Mouse (Mus musculus): ENCODE results near the gene Ppp1ca. TPM values are rescaled to one million over a fixed set of nuclear protein-coding genes. Genes with fewer than 3 reads are reported as not detected.

Gene Ppp1ca
- total and polyA plus RNA-seq, 3 experiments = 389 to 635 (median 502) TPM

GRCm38 (mm10) chr19:4144550-4145498 is 47.0 kb upstream of the Ppp1ca start:
- Histone ChIP-seq H3K9ac (ENCODE audit: insufficient read depth, low read depth) (0 out of 2 replicates have a peak overlapping the region, but pooled peaks have one; percentile 10), H3K9me3 (replicated peaks; ENCODE audit: low read length) (peaks cover 5% of the 10 kb centered on the region), H3K4me2 (ENCODE audit: insufficient read depth, low read depth, poor library complexity, severe bottlenecking) (no peak overlapping the region), H3K27me3 (replicated peaks) (no peaks in the 10 kb centered on the region), H3K4me1 (ENCODE audit: control insufficient read depth in 1 of 2, insufficient read depth in 2 of 2) (peaks cover 41 to 78% of the 10 kb centered on the region in 2 experiments), H3K79me2 (replicated peaks; ENCODE audit: control insufficient read depth, extremely low read depth, insufficient read depth, poor library complexity, severe bottlenecking) (peaks cover 15% of the 10 kb centered on the region), H3K27ac (ENCODE audit: insufficient read depth, low read depth) (peak overlapping the region; percentile 90), H3K4me3 (replicated peaks in 1 of 3; ENCODE audit: low read depth in 2 of 3, low read length in 2 of 3, poor library complexity in 1 of 3) (no peak overlapping the region), H3K36me3 (replicated peaks in 1 of 2; ENCODE audit: control insufficient read depth in 1 of 2, insufficient read depth in 1 of 2, low read length in 1 of 2) (peaks cover 0 to 28% of the 10 kb centered on the region in 2 experiments)
- dilution Hi-C loops (cut with MboI; ENCODE audit: extremely low pct_ligation_motif_present, extremely low pct_unique_long_range_greater_than_20kb, low sequenced_read_pairs) = no loop called here
- in situ Hi-C loops (cut with MboI; ENCODE audit: low pct_ligation_motif_present, low pct_unique_long_range_greater_than_20kb, low sequenced_read_pairs) = no loop called here
- DNase-seq (ENCODE audit: extremely low read depth) = peak; percentile 84
- no peak for TF ChIP-seq PAX5 (IDR thresholded peaks at IDR 0.05; ENCODE audit: low read length)
- TF ChIP-seq CHD1 (IDR thresholded peaks at IDR 0.05; ENCODE audit: low read depth, low read length) = 0 out of 2 replicates have a peak, but pooled peaks have one; percentile 23
- no peak for TF ChIP-seq RAD21 (IDR thresholded peaks at IDR 0.05; ENCODE audit: low read depth, low read length)
- no peak for TF ChIP-seq ZMIZ1 (IDR thresholded peaks at IDR 0.05; ENCODE audit: low read depth, low read length)
- no peak for TF ChIP-seq RCOR1 (conservative IDR thresholded peaks at IDR 0.05; ENCODE audit: low read depth, low read length)
- peak in 1 of 2 experiments; percentile 8; a peak in 1 of 4 replicates for TF ChIP-seq CTCF (conservative IDR thresholded peaks at IDR 0.05 in 1 of 2, IDR thresholded peaks at IDR 0.05 in 1 of 2; ENCODE audit: low read depth in 2 of 2, low read length in 2 of 2)
- TF ChIP-seq POLR2AphosphoS2 (IDR thresholded peaks at IDR 0.05; ENCODE audit: low read depth, low read length) = no peak
- 0 out of 2 replicates have a peak, but pooled peaks have one; percentile 29 for TF ChIP-seq POLR2A (IDR thresholded peaks at IDR 0.05; ENCODE audit: low read depth, low read length)
- no peak for TF ChIP-seq GABPA (IDR thresholded peaks at IDR 0.05; ENCODE audit: insufficient replicate concordance, low read depth, low read length)
- no peak for TF ChIP-seq USF1 (IDR thresholded peaks at IDR 0.05; ENCODE audit: low read depth, low read length)
- no peak; the same call in 1 of the 2 replicates for TF ChIP-seq SIN3A (IDR thresholded peaks at IDR 0.05; ENCODE audit: low read length)
- peak; percentile 81 for TF ChIP-seq ETS1 (conservative IDR thresholded peaks at IDR 0.05; ENCODE audit: low read depth, low read length)
- no peak for TF ChIP-seq NRF1 (IDR thresholded peaks at IDR 0.05; ENCODE audit: low read depth, low read length)
- TF ChIP-seq MEF2A (IDR thresholded peaks at IDR 0.05; ENCODE audit: borderline replicate concordance, low read depth, low read length) = peak; percentile 32; the same call in 1 of the 2 replicates
- TF ChIP-seq TCF12 (IDR thresholded peaks at IDR 0.05; ENCODE audit: low read depth, low read length) = peak; percentile 73
- TF ChIP-seq UBTF (IDR thresholded peaks at IDR 0.05; ENCODE audit: low read depth, low read length) = no peak
- TF ChIP-seq SMC3 (IDR thresholded peaks at IDR 0.05; ENCODE audit: low read depth, low read length) = no peak
- TF ChIP-seq ELF1 (IDR thresholded peaks at IDR 0.05; ENCODE audit: low read depth, low read length) = peak; percentile 49
- peak; percentile 44; the same call in 1 of the 2 replicates for TF ChIP-seq JUND (conservative IDR thresholded peaks at IDR 0.05; ENCODE audit: low read depth, low read length)
- TF ChIP-seq EP300 (IDR thresholded peaks at IDR 0.05; ENCODE audit: low read length) = peak; percentile 69
- peak; percentile 81 for TF ChIP-seq MAX (IDR thresholded peaks at IDR 0.05; ENCODE audit: low read length)
- no peak for TF ChIP-seq MAFK (IDR thresholded peaks at IDR 0.05; ENCODE audit: insufficient replicate concordance, low read length)
- TF ChIP-seq USF2 (conservative IDR thresholded peaks at IDR 0.05; ENCODE audit: low read depth, low read length) = 0 out of 2 replicates have a peak, but pooled peaks have one; percentile 4
- TF ChIP-seq NELFE (IDR thresholded peaks at IDR 0.05; ENCODE audit: low read depth, low read length) = no peak
- TF ChIP-seq HCFC1 (IDR thresholded peaks at IDR 0.05; ENCODE audit: low read depth, low read length) = no peak
- TF ChIP-seq JUN (IDR thresholded peaks at IDR 0.05; ENCODE audit: insufficient read depth, low read depth, low read length) = peak; percentile 69
- TF ChIP-seq ZNF384 (IDR thresholded peaks at IDR 0.05; ENCODE audit: low read depth, low read length) = no peak
- TF ChIP-seq BHLHE40 (IDR thresholded peaks at IDR 0.05; ENCODE audit: low read depth, low read length) = peak; percentile 69
- TF ChIP-seq IRF4 (IDR thresholded peaks at IDR 0.05; ENCODE audit: low read depth, low read length) = no peak
- TF ChIP-seq ZC3H11A (IDR thresholded peaks at IDR 0.05; ENCODE audit: low read depth, low read length) = no peak
- no peak for TF ChIP-seq KAT2A (IDR thresholded peaks at IDR 0.05; ENCODE audit: insufficient replicate concordance, low read length)
- TF ChIP-seq MYC (IDR thresholded peaks at IDR 0.05; ENCODE audit: low read depth, low read length) = peak; percentile 84
- TF ChIP-seq TBP (conservative IDR thresholded peaks at IDR 0.05; ENCODE audit: low read depth, low read length) = 0 out of 2 replicates have a peak, but pooled peaks have one; percentile 29
- no peak for TF ChIP-seq ZKSCAN1 (IDR thresholded peaks at IDR 0.05; ENCODE audit: borderline replicate concordance, low read depth, low read length)
- TF ChIP-seq MXI1 (IDR thresholded peaks at IDR 0.05; ENCODE audit: low read depth, low read length) = 0 out of 2 replicates have a peak, but pooled peaks have one; percentile 36
- TF ChIP-seq CHD2 (IDR thresholded peaks at IDR 0.05; ENCODE audit: low read length) = no peak; the same call in 1 of the 2 replicates
- TF ChIP-seq E2F4 (IDR thresholded peaks at IDR 0.05; ENCODE audit: insufficient replicate concordance, low read depth, low read length) = no peak

Measured in CH12.LX (cell line).